Comparison of ENCODE assay signal across 9 mouse cellular contexts in genomic region chr6:146662679-146663078, GRCm38 (mm10). TPM values are rescaled to one million over a fixed set of nuclear protein-coding genes. Genes with fewer than 3 reads are reported as not detected.
DNase-seq lines count a peak whose midpoint lies in the region; ATAC-seq and TF ChIP-seq lines count a peak whose summit lies in the region.
"Had no signal": no experiment of that assay in that cellular context is flagged by ENCODE, and none has a peak within 500 bp of the region (broad histone marks: within the 10 kb centered on the region; RNA-seq: fewer than 3 reads in every experiment).

No protein-coding gene starts in this region.

- no peaks in the 10 kb centered on the region for H3K27me3 ChIP-seq in forebrain, postnatal 0 days (ENCODE audit: insufficient read depth, low read length)
- no peaks in the 10 kb centered on the region for H3K27me3 ChIP-seq in limb, embryonic 14.5 days (ENCODE audit: control insufficient read depth, insufficient read depth, low read length)
- no peaks in the 10 kb centered on the region for H3K27me3 ChIP-seq in small intestine, adult 2 months (ENCODE audit: control insufficient read depth, insufficient read depth, low read length)
- H3K27me3 ChIP-seq: midbrain, embryonic 12.5 days had no signal

- ATAC-seq in forebrain, postnatal 0 days: no peak
- no peak for ATAC-seq in limb, embryonic 14.5 days (ENCODE audit: low FRiP score, low read depth)

- TF ChIP-seq CTCF in forebrain, postnatal 0 days (IDR thresholded peaks at IDR 0.05; ENCODE audit: low read depth): peak; percentile 73
- TF ChIP-seq CTCF in small intestine, adult 2 months (IDR thresholded peaks at IDR 0.05; ENCODE audit: extremely low read depth, insufficient read length, insufficient replicate concordance, low read depth, low read length): peak; percentile 87

- peak; percentile 32 to 33 for DNase-seq in left cerebral cortex, postnatal 14 days (ENCODE audit: low spot score in 2 of 2)
- no peak for DNase-seq in left cerebral cortex, adult 11 months (ENCODE audit: low spot score)
- peak; percentile 68 for DNase-seq in ES-CJ7 (ENCODE audit: low read depth, low spot score)
- peak; percentile 26 for DNase-seq in adrenal gland, adult 8-10 months
- peak; percentile 38 for DNase-seq in forebrain, postnatal 0 days
- DNase-seq in limb, embryonic 14.5 days (ENCODE audit: low spot score): peak; percentile 38
- no peak for DNase-seq in right cerebral cortex, postnatal 4 days

- H3K4me1 ChIP-seq in forebrain, postnatal 0 days (ENCODE audit: insufficient read depth): no peaks in the 10 kb centered on the region
- no peaks in the 10 kb centered on the region for H3K4me1 ChIP-seq in limb, embryonic 14.5 days (ENCODE audit: control insufficient read depth, insufficient read depth, low read length)
- peaks cover 12% of the 10 kb centered on the region for H3K4me1 ChIP-seq in small intestine, adult 2 months (ENCODE audit: control insufficient read depth, insufficient read depth, insufficient read length, low read length)

- no peak overlapping the region for H3K9ac ChIP-seq in forebrain, postnatal 0 days
- no peak overlapping the region for H3K9ac ChIP-seq in limb, embryonic 14.5 days (ENCODE audit: low read depth, low read length, severe bottlenecking)
- H3K9ac ChIP-seq: midbrain, embryonic 12.5 days had no signal

- intact Hi-C loops in left cerebral cortex, postnatal 14 days (cut with DNase I): loop anchor here (5.0 kb wide), 1 partner anchor 100 kb away; no protein-coding TSS in a partner anchor

- no peaks in the 10 kb centered on the region for H3K9me3 ChIP-seq in forebrain, postnatal 0 days (ENCODE audit: low read length)
- no peaks in the 10 kb centered on the region for H3K9me3 ChIP-seq in limb, embryonic 14.5 days (ENCODE audit: control insufficient read depth, low read length)
- H3K9me3 ChIP-seq: midbrain, embryonic 12.5 days had no signal

- no peak overlapping the region for H3K4me2 ChIP-seq in forebrain, postnatal 0 days (ENCODE audit: low read depth)
- H3K4me2 ChIP-seq in limb, embryonic 14.5 days (replicated peaks; ENCODE audit: low read depth, low read length, severe bottlenecking): no peak overlapping the region
- H3K4me2 ChIP-seq: midbrain, embryonic 12.5 days had no signal

- no peaks in the 10 kb centered on the region for H3K36me3 ChIP-seq in forebrain, postnatal 0 days (ENCODE audit: insufficient read depth)
- no peaks in the 10 kb centered on the region for H3K36me3 ChIP-seq in limb, embryonic 14.5 days (ENCODE audit: control insufficient read depth, insufficient read depth, low read length)
- no peaks in the 10 kb centered on the region for H3K36me3 ChIP-seq in small intestine, adult 2 months (ENCODE audit: control insufficient read depth, insufficient read depth, low read length)
- H3K36me3 ChIP-seq: midbrain, embryonic 12.5 days had no signal

- WGBS in forebrain, postnatal 0 days: 32% methylated on average over 5 of the region's 5 CpGs
- 26% methylated on average over 5 of the region's 5 CpGs for WGBS in limb, embryonic 14.5 days
- WGBS in small intestine, adult 2 months: 41% methylated on average over 5 of the region's 5 CpGs

- H3K27ac ChIP-seq in forebrain, postnatal 0 days (ENCODE audit: low read depth, low read length): no peak overlapping the region
- H3K27ac ChIP-seq in limb, embryonic 14.5 days (replicated peaks; ENCODE audit: low read depth, low read length): no peak overlapping the region
- H3K27ac ChIP-seq in small intestine, adult 2 months (ENCODE audit: insufficient read depth, low read depth, low read length): no peak overlapping the region
- H3K27ac ChIP-seq: midbrain, embryonic 12.5 days had no signal

- no peak overlapping the region for H3K4me3 ChIP-seq in forebrain, postnatal 0 days (ENCODE audit: low read depth, low read length)
- no peak overlapping the region for H3K4me3 ChIP-seq in limb, embryonic 14.5 days (replicated peaks; ENCODE audit: low read length)
- H3K4me3 ChIP-seq in small intestine, adult 2 months (ENCODE audit: low read depth, low read length): no peak overlapping the region
- H3K4me3 ChIP-seq: midbrain, embryonic 12.5 days had no signal

- no peak for TF ChIP-seq POLR2A in limb, embryonic 14.5 days (IDR thresholded peaks at IDR 0.05; ENCODE audit: borderline replicate concordance, extremely low read depth, insufficient read depth, insufficient read length)
- no peak for TF ChIP-seq POLR2A in small intestine, adult 2 months (IDR thresholded peaks at IDR 0.05; ENCODE audit: low read depth, low read length)

RNA-seq across cellular contexts. Expression of gene Tm7sf3, which starts 20.1 kb away (rescaled TPM):
- 10 to 100 TPM; 30.0 to 33.5 TPM for total RNA-seq in left cerebral cortex, postnatal 14 days (2021)
- 10 to 100 TPM; 46.1 to 69.9 (median 58.5) TPM for total RNA-seq in adrenal gland, adult 8-10 months (2022)
- 41.0 and 51.1 TPM in 2 replicates for total RNA-seq in forebrain, postnatal 0 days (2014; rRNA removed)
- polyA plus RNA-seq in forebrain, postnatal 0 days (2015; fragmentation: Nextera tagmentation; extraction: Ambion mirVana): 30.5 and 40.6 TPM in 2 replicates
- polyA plus RNA-seq in limb, embryonic 14.5 days (2012; rRNA removed): 29.1 and 35.2 TPM in 2 replicates
- polyA plus RNA-seq in limb, embryonic 14.5 days (2014; fragmentation: Nextera tagmentation; extraction: Ambion mirVana): 47.0 and 47.4 TPM in 2 replicates
- polyA plus RNA-seq in small intestine, adult 2 months (2012; rRNA removed): 9.6 and 14.4 TPM in 2 replicates

RNA-seq across cellular contexts. Expression of gene Med21, which starts 20.3 kb away (rescaled TPM):
- total RNA-seq in left cerebral cortex, postnatal 14 days (2021): 10 to 100 TPM; 38.2 to 39.1 TPM
- total RNA-seq in adrenal gland, adult 8-10 months (2022): 10 to 100 TPM; 59.0 to 79.5 (median 69.0) TPM
- 65.2 and 85.3 TPM in 2 replicates for total RNA-seq in forebrain, postnatal 0 days (2014; rRNA removed)
- 112 and 115 TPM in 2 replicates for polyA plus RNA-seq in forebrain, postnatal 0 days (2015; fragmentation: Nextera tagmentation; extraction: Ambion mirVana)
- polyA plus RNA-seq in limb, embryonic 14.5 days (2012; rRNA removed): 90.6 and 116 TPM in 2 replicates
- polyA plus RNA-seq in limb, embryonic 14.5 days (2014; fragmentation: Nextera tagmentation; extraction: Ambion mirVana): 124 and 141 TPM in 2 replicates
- 5.8 and 6.9 TPM in 2 replicates for polyA plus RNA-seq in small intestine, adult 2 months (2012; rRNA removed)

Comparison
In these comparisons a context has a peak if more than half of its experiments do, and no peak if none do; other contexts are left out.
1. DNase-seq: peak in left cerebral cortex, postnatal 14 days (2 of 2), ES-CJ7 (single experiment), adrenal gland, adult 8-10 months (single experiment), forebrain, postnatal 0 days (single experiment) and limb, embryonic 14.5 days (single experiment); none in left cerebral cortex, adult 11 months (single experiment) and right cerebral cortex, postnatal 4 days (single experiment).